In genomic region chr11:74435366-74435765, GRCm38 (mm10) we compare ENCODE assay signal across 26 mouse cellular contexts.
DNase-seq lines count a peak whose midpoint lies in the region; ATAC-seq lines count a peak whose summit lies in the region.
"Had no signal": no experiment of that assay in that cellular context is flagged by ENCODE, and none has a peak within 500 bp of the region (broad histone marks: within the 10 kb centered on the region; RNA-seq: fewer than 3 reads in every experiment).

No protein-coding gene starts in this region.

- 0 out of 2 replicates have a peak, but pooled peaks cover 6% of the 10 kb centered on the region for H3K4me1 ChIP-seq in intestine, embryonic 16.5 days (ENCODE audit: control insufficient read depth, insufficient read depth, low read length)
- H3K4me1 ChIP-seq: embryonic facial prominence, embryonic 13.5 days; forebrain, embryonic 12.5 days; liver, embryonic 12.5 days; midbrain, embryonic 12.5 days; stomach, embryonic 15.5 days had no signal

- no peaks in the 10 kb centered on the region for H3K36me3 ChIP-seq in intestine, embryonic 16.5 days (ENCODE audit: control insufficient read depth, insufficient read depth, low read length)
- H3K36me3 ChIP-seq: embryonic facial prominence, embryonic 13.5 days; forebrain, embryonic 12.5 days; limb, embryonic 13.5 days; liver, embryonic 12.5 days; midbrain, embryonic 12.5 days; neural tube, embryonic 15.5 days; stomach, embryonic 15.5 days had no signal

- no peak overlapping the region for H3K27ac ChIP-seq in intestine, embryonic 16.5 days (ENCODE audit: low read length)
- H3K27ac ChIP-seq: embryonic facial prominence, embryonic 13.5 days; forebrain, embryonic 12.5 days; gastrocnemius, adult 2 months; hindbrain, postnatal 0 days; limb, embryonic 13.5 days; liver, embryonic 12.5 days; midbrain, embryonic 12.5 days; neural tube, embryonic 15.5 days; stomach, embryonic 15.5 days had no signal

- DNase-seq in heart, adult 11 months = peak; percentile 93
- no peak for DNase-seq in heart, adult 8-10 months (ENCODE audit: low spot score)
- DNase-seq in kidney, adult 11 months = peak; percentile 48
- DNase-seq in kidney, postnatal 4 days = no peak
- peak; percentile 50 for DNase-seq in kidney, adult 9 months
- DNase-seq in kidney, postnatal 25 days = peak; percentile 28 to 71
- no peak for DNase-seq in frontal cortex, postnatal 14 days (ENCODE audit: low spot score in 2 of 2)
- DNase-seq: adrenal gland, postnatal 25 days; cerebellum, adult 8-10 months; cerebellum, postnatal 36 days; embryo, embryonic 11 days; gastrocnemius, adult 2 months; lung, adult 18-20 months; lung, postnatal 14 days; thymus, postnatal 36 days had no signal

- WGBS in intestine, embryonic 16.5 days = 83% methylated on average over 2 of the region's 2 CpGs

- no peak overlapping the region for H3K4me3 ChIP-seq in intestine, embryonic 16.5 days (ENCODE audit: low read length)
- H3K4me3 ChIP-seq: embryonic facial prominence, embryonic 13.5 days; erythroblast, embryonic 14.5 days; forebrain, embryonic 12.5 days; gastrocnemius, adult 2 months; limb, embryonic 13.5 days; liver, embryonic 12.5 days; midbrain, embryonic 12.5 days; neural tube, embryonic 15.5 days; stomach, embryonic 15.5 days had no signal

- ATAC-seq in intestine, embryonic 16.5 days = no peak
- ATAC-seq: hindbrain, postnatal 0 days; intestine, postnatal 0 days; liver, embryonic 12.5 days had no signal

- H3K9me3 ChIP-seq in intestine, embryonic 16.5 days (ENCODE audit: control insufficient read depth, low read length) = no peaks in the 10 kb centered on the region
- H3K9me3 ChIP-seq: embryonic facial prominence, embryonic 13.5 days; forebrain, embryonic 12.5 days; limb, embryonic 13.5 days; liver, embryonic 12.5 days; midbrain, embryonic 12.5 days; neural tube, embryonic 15.5 days; stomach, embryonic 15.5 days had no signal

- H3K9ac ChIP-seq in intestine, embryonic 16.5 days (ENCODE audit: low read depth, low read length) = no peak overlapping the region
- H3K9ac ChIP-seq: embryonic facial prominence, embryonic 13.5 days; forebrain, embryonic 12.5 days; limb, embryonic 13.5 days; liver, embryonic 12.5 days; midbrain, embryonic 12.5 days; neural tube, embryonic 15.5 days; stomach, embryonic 15.5 days had no signal

- no peaks in the 10 kb centered on the region for H3K27me3 ChIP-seq in intestine, embryonic 16.5 days (replicated peaks; ENCODE audit: control insufficient read depth, insufficient read depth, low read length)
- H3K27me3 ChIP-seq: embryonic facial prominence, embryonic 13.5 days; forebrain, embryonic 12.5 days; limb, embryonic 13.5 days; liver, embryonic 12.5 days; midbrain, embryonic 12.5 days; neural tube, embryonic 15.5 days; stomach, embryonic 15.5 days had no signal

- H3K4me2 ChIP-seq in intestine, embryonic 16.5 days (ENCODE audit: low read depth, low read length) = no peak overlapping the region
- H3K4me2 ChIP-seq: embryonic facial prominence, embryonic 13.5 days; forebrain, embryonic 12.5 days; limb, embryonic 13.5 days; liver, embryonic 12.5 days; midbrain, embryonic 12.5 days; neural tube, embryonic 15.5 days; stomach, embryonic 15.5 days had no signal

Comparison
In these comparisons a context has a peak if more than half of its experiments do, and no peak if none do; other contexts are left out.
1. DNase-seq: peak in heart, adult 11 months (single experiment), kidney, adult 11 months (single experiment), kidney, adult 9 months (single experiment) and kidney, postnatal 25 days (2 of 2); none in heart, adult 8-10 months (single experiment), kidney, postnatal 4 days (0 of 2) and frontal cortex, postnatal 14 days (0 of 2).